Mouse (Mus musculus): ENCODE measurements around the gene Micall2. TPM values are rescaled to one million over a fixed set of nuclear protein-coding genes. Genes with fewer than 3 reads are reported as not detected.
A peak's percentile ranks its signal among the peaks of the same experiment; 100 is the strongest.

Micall2 gene
- total and polyA plus RNA-seq, 2 experiments = 0.86 to 1.3 TPM

- H3K36me3 ChIP-seq (ENCODE audit: control insufficient read depth, insufficient read depth, low read length) = no peaks in the 10 kb centered on the region
- H3K27ac ChIP-seq (replicated peaks; ENCODE audit: insufficient read depth, low read depth, low read length) = no peak overlapping the region
- WGBS = 39% methylated on average over 7 of the region's 7 CpGs
- no peak for TF ChIP-seq POLR2A (IDR thresholded peaks at IDR 0.05; ENCODE audit: extremely low read depth, insufficient read depth, low read length)
- TF ChIP-seq CTCF (IDR thresholded peaks at IDR 0.05; ENCODE audit: low read depth, low read length) = no peak
- DNase-seq (ENCODE audit: extremely low read depth, low read depth, low spot score) = peak; percentile 30
- H3K4me3 ChIP-seq (ENCODE audit: insufficient read depth, low read depth, low read length) = no peak overlapping the region
- no peaks in the 10 kb centered on the region for H3K4me1 ChIP-seq (ENCODE audit: control insufficient read depth, insufficient read depth, low read length)
- H3K9ac ChIP-seq (ENCODE audit: low read depth, low read length) = no peak overlapping the region
- no peaks in the 10 kb centered on the region for H3K27me3 ChIP-seq (ENCODE audit: control insufficient read depth, insufficient read depth, low read length)
- H3K79me2 ChIP-seq (ENCODE audit: control insufficient read depth, insufficient read depth, low read length) = no peaks in the 10 kb centered on the region
These were observed 41.1 kb downstream of the Micall2 start for GRCm38 (mm10) chr5:139694989-139695571.

- Histone ChIP-seq H3K4me3 (ENCODE audit: insufficient read depth, low read depth, low read length) (no peak overlapping the region), H3K79me2 (ENCODE audit: control insufficient read depth, insufficient read depth, low read length) (no peaks in the 10 kb centered on the region), H3K36me3 (ENCODE audit: control insufficient read depth, insufficient read depth, low read length) (no peaks in the 10 kb centered on the region), H3K9ac (ENCODE audit: low read depth, low read length) (no peak overlapping the region), H3K27ac (replicated peaks; ENCODE audit: insufficient read depth, low read depth, low read length) (no peak overlapping the region), H3K27me3 (ENCODE audit: control insufficient read depth, insufficient read depth, low read length) (no peaks in the 10 kb centered on the region), H3K4me1 (ENCODE audit: control insufficient read depth, insufficient read depth, low read length) (no peaks in the 10 kb centered on the region)
- WGBS = 80% methylated on average over 16 of the region's 16 CpGs
- DNase-seq (ENCODE audit: extremely low read depth, low read depth, low spot score) = no peak
- no peak for TF ChIP-seq POLR2A (IDR thresholded peaks at IDR 0.05; ENCODE audit: extremely low read depth, insufficient read depth, low read length)
- TF ChIP-seq CTCF (IDR thresholded peaks at IDR 0.05; ENCODE audit: low read depth, low read length) = no peak
These were observed 41.7 kb downstream of the Micall2 start for GRCm38 (mm10) chr5:139694292-139694988.

- WGBS = 75% methylated on average over 9 of the region's 9 CpGs
- no peak overlapping the region for H3K27ac ChIP-seq (replicated peaks; ENCODE audit: insufficient read depth, low read depth, low read length)
- H3K4me1 ChIP-seq (ENCODE audit: control insufficient read depth, insufficient read depth, low read length) = no peaks in the 10 kb centered on the region
- H3K79me2 ChIP-seq (ENCODE audit: control insufficient read depth, insufficient read depth, low read length) = no peaks in the 10 kb centered on the region
- H3K4me3 ChIP-seq (ENCODE audit: insufficient read depth, low read depth, low read length) = no peak overlapping the region
- TF ChIP-seq CTCF (IDR thresholded peaks at IDR 0.05; ENCODE audit: low read depth, low read length) (no peak), POLR2A (IDR thresholded peaks at IDR 0.05; ENCODE audit: extremely low read depth, insufficient read depth, low read length) (no peak)
- no peaks in the 10 kb centered on the region for H3K36me3 ChIP-seq (ENCODE audit: control insufficient read depth, insufficient read depth, low read length)
- DNase-seq (ENCODE audit: extremely low read depth, low read depth, low spot score) = no peak
- 0 out of 2 replicates have a peak, but pooled peaks cover 8% of the 10 kb centered on the region for H3K27me3 ChIP-seq (ENCODE audit: control insufficient read depth, insufficient read depth, low read length)
- no peak overlapping the region for H3K9ac ChIP-seq (ENCODE audit: low read depth, low read length)
These were observed 45.3 kb downstream of the Micall2 start for GRCm38 (mm10) chr5:139690791-139691190.

GRCm38 (mm10) chr5:139688356-139688755 lies 47.8 kb downstream of the Micall2 start:
- no peak for DNase-seq (ENCODE audit: extremely low read depth, low read depth, low spot score)
- WGBS = 71% methylated on average over 12 of the region's 12 CpGs
- H3K36me3 ChIP-seq (ENCODE audit: control insufficient read depth, insufficient read depth, low read length) = no peaks in the 10 kb centered on the region
- no peak overlapping the region for H3K9ac ChIP-seq (ENCODE audit: low read depth, low read length)
- no peaks in the 10 kb centered on the region for H3K79me2 ChIP-seq (ENCODE audit: control insufficient read depth, insufficient read depth, low read length)
- TF ChIP-seq POLR2A (IDR thresholded peaks at IDR 0.05; ENCODE audit: extremely low read depth, insufficient read depth, low read length) = no peak
- H3K27me3 ChIP-seq (ENCODE audit: control insufficient read depth, insufficient read depth, low read length) = peaks cover 9% of the 10 kb centered on the region; the same call in 1 of the 2 replicates
- H3K4me3 ChIP-seq (ENCODE audit: insufficient read depth, low read depth, low read length) = no peak overlapping the region
- H3K4me1 ChIP-seq (ENCODE audit: control insufficient read depth, insufficient read depth, low read length) = no peaks in the 10 kb centered on the region
- H3K27ac ChIP-seq (replicated peaks; ENCODE audit: insufficient read depth, low read depth, low read length) = no peak overlapping the region

GRCm38 (mm10) chr5:139687646-139688045 lies 48.5 kb downstream of the Micall2 start:
- DNase-seq (ENCODE audit: extremely low read depth, low read depth, low spot score) = no peak
- Histone ChIP-seq H3K4me1 (ENCODE audit: control insufficient read depth, insufficient read depth, low read length) (no peaks in the 10 kb centered on the region), H3K27ac (replicated peaks; ENCODE audit: insufficient read depth, low read depth, low read length) (no peak overlapping the region), H3K4me3 (ENCODE audit: insufficient read depth, low read depth, low read length) (no peak overlapping the region), H3K9ac (ENCODE audit: low read depth, low read length) (no peak overlapping the region), H3K36me3 (ENCODE audit: control insufficient read depth, insufficient read depth, low read length) (no peaks in the 10 kb centered on the region), H3K27me3 (ENCODE audit: control insufficient read depth, insufficient read depth, low read length) (peaks cover 13% of the 10 kb centered on the region), H3K79me2 (ENCODE audit: control insufficient read depth, insufficient read depth, low read length) (no peaks in the 10 kb centered on the region)
- TF ChIP-seq CTCF (IDR thresholded peaks at IDR 0.05; ENCODE audit: low read depth, low read length) = peak; percentile 64
- TF ChIP-seq POLR2A (IDR thresholded peaks at IDR 0.05; ENCODE audit: extremely low read depth, insufficient read depth, low read length) = no peak
- WGBS = 9% methylated on average over 13 of the region's 13 CpGs
